Mouse (Mus musculus) liver, embryonic 14.5 days (tissue): Measurements from ENCODE around the gene Xpot.

ENCODE experiments used
- CTCF ChIP-seq: IDR thresholded peaks from 2 replicates; pipeline ENCODE4 v1.5.1; 2016; ENCODE audit warnings: antibody characterized with exemption, low read depth, control low read depth
- EP300 ChIP-seq: IDR thresholded peaks from 2 replicates; pipeline ENCODE4 v1.6.1; 2016; ENCODE audit warnings: antibody characterized with exemption, low read depth

DNA sequence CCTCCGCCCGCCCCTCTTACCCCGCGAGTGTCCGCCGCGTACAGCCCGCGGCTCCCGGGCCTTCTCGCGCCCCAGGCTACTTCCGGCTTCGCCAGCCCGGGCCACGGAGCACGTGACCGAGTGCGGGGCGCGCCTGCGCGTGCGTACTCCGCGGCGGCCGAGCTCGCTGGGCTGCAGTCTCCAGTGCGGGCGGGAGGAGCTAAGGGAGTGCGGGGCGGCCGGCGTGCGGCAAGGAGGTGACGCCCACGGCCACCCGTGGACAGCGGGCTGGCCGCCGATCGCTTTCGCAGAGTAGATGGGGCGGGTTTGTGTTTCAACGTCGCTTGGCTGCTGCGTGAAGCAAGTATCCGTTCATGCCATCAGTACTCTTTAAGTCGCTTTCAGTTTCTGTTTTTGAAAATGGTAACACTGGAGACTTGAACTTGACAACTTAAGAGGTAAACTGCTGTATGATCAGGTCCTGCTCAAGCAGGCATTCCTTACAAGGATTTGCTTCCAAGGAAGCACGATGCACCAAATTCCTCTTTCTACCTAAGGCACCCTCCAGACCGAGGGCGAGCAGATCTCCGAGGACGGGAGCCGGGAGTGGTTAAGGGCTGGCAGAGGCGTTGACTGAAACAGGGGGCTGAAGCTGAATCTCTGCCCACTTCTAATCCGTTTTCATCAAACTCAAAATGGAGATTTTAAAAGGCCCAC lies 39.3 kb downstream of the Xpot start, which contains the start of gene Tbk1:
- 0 out of 2 replicates have a peak, but pooled peaks have one; percentile 2 for TF ChIP-seq CTCF
- TF ChIP-seq EP300, result no peak
